Mouse (Mus musculus) thymus, postnatal 0 days (tissue): ENCODE measurements at regions not wholly inside any gene's neighbourhood (a gene's known extent, or its start where the extent isn't known, plus 50 kb on each side); places are given as distances from the start of the nearest gene placed in this dataset.
A peak's percentile ranks its signal among the peaks of the same experiment; 100 is the strongest.

Experiments used
- DNase-seq: peaks from one replicate; pipeline ENCODE4 v3.0.0-alpha.2; 2015; ENCODE audit warnings: low spot score

DNA sequence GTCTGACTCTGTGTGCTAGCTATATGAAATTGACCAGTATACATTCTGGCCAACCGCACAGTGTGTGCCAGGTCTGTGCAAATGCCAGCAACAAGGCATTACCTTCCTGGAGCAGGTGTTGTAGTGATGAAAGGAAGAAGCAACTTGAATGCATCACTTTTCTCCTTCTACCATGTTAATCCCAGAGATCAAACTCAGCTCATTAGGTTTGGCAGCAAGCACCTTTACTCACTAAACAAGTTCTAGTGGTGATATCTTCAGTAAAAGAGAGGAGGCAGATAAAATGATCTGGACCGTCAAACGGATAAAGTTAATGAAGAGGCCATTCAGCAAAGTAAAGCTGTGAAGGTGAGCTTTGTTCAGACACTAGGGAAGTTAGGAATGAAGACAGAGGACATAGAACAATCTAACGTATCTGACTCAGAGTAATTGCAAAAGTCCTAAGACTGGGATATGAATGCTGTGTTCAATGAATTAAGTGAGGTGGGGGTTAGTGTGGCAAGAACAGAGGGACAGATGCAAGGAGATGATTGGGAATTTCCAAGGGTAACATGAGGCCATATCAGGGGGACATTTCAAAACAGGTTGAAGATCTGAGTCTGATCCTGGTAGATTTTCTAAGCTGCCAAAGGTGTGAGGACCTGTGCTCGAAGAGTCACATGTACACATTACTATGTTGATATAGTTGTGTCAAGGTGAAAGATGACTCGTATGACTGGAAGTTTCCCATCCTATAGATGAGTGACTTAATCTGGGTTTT, 1478.4 kb upstream of the Slc10a2 start:
- DNase-seq = no peak

DNA sequence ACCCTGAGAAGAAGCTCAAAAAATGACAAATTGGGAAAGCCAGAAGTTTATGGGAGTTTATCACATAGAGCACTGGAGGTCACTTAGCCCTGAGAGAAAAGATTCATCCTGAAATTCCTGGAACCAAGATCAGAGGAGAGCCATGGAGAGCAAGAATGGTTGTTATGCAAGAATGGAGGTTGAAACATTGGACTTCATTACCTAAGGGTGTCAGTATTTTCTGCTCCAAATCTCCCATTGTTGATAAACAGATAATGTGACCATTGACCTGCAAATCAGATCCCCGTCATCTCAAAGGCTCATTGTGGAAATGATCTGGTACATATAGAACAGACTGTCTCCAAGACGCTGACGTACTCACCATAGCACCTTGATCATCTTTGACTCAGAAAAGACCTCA, 1477.6 kb upstream of the Slc10a2 start:
- DNase-seq = no peak

DNA sequence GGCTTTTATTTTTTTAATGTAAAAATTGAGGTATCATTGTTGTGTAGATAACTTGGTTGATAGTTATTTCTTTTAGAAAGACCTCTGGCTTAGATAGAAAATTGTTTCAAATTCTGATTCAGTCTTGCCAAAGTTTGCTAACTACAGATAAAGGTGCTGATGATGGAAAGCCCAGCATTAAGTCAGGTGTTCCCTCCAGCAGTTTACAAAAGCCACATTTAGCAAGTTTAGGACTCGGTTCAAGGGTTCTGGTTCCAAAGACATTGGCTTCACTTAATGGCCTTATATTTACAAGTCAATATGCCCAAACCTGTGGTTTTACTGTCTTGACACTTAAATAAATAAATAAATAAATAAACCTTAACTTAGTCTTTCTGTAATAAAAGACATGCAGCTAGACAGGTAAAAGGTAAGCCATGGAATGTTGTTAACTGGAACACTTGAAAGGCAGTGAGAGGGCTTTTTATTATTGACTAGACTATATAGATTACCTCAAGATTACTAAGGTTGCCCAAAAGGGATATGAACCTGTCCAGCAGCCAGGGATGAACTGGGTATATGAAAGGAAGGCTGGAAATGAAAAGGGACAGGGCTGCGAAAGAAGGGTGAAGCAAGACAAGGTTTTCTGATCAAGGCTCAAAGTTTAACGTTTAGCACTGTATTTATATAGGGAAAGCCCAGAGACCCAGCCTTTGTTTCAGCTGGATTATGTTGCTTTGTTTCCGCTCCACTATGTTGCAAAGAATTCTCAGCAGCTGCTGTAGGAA, 1472.9 kb upstream of the Slc10a2 start:
- DNase-seq = no peak

DNA sequence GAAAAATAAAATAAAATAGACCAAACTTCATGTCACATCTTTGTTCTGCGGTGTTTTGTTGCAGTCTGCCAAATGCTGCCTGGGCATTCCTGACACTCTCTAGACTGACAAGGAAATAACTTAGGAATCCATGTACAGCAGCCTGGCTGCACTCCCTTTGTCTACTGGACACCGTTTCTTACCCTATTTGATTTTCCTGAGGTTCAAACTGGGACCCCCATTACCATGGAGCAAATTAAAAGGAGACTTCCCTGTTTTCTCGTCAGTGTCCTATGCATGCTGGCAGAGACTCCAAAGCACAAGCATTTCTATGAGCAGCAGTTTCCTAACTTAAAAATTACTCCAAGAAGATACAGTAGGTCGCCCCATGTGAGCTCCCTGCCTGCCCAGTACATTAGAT, 1470.1 kb upstream of the Slc10a2 start:
- DNase-seq = no peak

DNA sequence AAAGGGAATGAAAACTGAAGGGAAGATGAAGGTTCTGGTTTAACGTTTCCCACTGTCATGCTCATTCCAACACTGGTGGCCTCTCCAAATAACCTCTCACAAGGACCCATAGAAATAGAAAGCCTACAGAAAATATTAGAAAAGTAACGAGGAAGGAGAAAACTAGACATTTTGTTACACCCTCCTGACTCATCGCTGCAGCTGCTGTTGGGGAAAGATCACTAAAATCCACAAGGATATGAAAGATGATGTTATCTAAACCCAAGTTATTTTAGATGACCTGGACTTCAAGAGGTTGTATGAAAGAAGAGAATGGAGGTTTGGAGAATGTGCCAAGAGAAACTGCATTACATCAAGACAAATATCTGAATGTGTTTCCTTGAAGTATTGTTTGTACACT, 1468.3 kb upstream of the Slc10a2 start:
- no peak for DNase-seq

DNA sequence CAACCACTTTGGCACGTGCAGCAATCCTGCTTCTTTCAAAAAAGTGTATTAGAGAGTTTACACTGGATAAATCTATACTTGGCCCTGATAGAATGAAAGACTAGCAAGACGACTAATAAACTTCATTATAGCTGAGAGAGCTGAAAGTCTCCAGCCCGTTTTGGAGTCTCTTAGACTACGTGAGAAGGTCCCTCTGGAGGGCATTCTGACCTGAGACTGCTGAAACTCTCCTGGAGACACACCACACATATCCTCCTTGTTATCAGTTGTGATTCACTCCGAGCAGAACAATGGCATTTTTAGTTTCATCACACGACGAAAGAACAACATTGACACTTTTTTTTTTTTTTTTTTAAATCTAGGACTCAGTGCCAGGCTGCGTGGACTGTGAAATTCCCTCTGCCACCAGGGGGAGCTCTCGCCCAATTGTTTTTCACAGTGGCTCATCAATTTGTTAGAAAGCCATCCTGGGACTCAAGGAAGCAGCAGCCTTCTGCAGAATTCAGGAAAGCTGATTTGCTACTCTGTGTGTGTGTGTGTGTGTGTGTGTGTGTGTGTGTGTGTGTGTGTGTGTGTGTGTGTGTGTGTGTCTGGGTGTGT, 1467.0 kb upstream of the Slc10a2 start:
- DNase-seq = peak; percentile 52

DNA sequence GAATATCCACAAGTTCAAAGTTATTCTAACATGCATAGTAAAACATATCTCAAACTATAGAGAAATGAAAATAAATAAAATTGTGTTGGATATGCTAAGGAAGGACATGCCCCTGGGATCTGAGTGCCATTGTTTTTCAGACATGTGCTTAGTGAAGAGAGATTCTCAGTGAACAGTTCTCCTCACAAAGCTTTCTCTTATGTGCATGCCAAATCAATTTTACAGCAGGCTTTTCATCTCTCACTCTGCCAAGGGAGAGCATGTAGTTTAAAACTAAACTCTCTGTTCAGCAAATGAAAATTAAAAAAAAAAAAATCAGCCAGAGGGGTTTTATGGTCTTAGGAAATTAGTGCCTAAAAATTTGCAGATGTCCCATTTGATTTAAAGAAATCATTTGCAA, 1445.8 kb upstream of the Slc10a2 start:
- DNase-seq = no peak

DNA sequence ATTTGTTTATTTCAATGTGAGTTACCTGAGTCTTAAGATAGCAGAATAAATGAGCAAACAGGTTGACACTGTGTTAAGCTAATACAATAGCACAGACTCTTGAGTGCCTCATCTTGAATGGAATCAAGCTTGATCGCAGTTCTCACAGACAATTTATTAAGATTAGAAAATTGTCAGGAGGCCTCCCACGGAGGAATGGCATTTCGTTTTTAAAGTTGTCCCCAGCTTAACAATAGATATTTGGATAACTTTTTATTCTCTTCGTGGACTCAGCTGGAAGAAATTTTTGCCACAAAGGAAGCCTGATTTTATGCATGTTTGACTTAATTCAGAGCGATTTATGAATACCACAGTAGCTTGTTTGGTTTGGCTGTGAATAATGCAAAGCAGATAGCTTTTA, 1422.0 kb upstream of the Slc10a2 start:
- DNase-seq = no peak

DNA sequence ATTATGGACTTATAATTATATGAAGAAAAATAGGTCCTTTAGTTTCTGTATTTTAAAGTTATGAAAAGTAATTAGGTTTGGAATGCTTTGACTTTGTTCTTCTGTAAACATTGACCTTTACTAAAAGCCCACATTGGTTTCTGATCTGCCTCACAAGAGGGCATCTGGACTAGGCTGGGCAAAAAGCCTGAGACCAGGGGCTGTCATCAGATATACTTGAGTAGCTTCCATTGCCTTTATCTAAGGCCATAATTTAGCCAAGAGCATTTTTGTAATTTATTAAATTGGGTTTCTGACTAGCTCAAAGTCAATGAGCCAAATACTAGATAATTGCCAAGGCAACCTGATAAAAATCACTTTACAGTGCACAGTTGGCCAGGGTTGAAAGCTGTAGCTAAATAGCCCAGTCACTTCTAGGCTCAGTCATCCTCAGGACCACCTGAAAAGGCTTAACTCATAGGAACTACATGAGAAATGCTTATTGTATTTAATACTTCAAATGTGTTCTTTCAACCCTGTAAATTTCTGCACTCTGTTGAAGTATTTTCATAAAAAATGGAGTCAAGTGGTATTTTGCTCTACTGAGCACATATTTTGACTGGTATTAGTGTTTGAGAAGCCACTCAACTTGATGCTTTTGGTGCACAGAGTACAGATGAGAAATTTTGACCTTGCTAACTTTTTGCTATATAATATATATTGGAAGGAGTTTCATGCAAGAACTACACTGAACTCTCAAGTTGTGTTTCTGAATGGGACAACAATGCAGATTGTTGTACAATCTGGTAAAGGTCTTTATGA, 1410.9 kb upstream of the Slc10a2 start:
- DNase-seq = no peak

DNA sequence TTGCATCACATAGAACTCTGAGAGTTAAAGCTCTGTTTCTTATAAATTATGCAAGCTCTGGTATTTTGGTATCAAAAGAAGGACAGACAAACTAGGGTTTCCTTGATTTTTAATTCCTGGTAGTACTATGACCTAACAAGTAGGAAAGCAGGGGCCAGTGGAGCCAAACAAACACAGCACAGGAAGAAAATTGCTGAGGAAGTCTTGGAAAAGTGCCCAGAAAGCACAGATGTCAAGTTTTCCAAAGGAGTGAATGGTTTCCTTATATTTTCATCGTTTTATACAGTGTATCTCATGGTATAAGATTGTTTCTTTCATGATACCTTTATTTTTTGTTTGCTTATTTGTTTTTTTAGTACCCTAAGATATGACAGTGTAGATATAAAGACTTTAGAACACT, 1387.3 kb upstream of the Slc10a2 start:
- no peak for DNase-seq

DNA sequence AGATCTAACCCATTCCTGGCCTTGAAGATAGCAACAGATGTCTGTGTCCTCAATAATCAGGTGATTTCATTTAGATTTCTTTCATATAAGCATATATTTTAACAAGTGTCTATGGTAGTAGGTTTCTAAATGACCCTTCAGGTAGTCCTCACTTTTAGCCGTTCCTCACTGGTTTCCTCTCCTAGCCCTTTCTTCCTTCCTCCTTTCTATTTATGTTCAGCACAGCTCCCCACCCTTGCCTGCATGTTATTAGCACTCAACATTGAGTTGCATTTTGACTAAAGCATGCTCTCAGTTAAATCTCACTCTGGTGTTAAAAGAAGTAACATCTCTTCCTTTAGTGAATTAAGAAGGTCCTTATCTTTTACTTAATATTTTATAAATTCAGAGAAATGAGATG, 1376.8 kb upstream of the Slc10a2 start:
- no peak for DNase-seq

DNA sequence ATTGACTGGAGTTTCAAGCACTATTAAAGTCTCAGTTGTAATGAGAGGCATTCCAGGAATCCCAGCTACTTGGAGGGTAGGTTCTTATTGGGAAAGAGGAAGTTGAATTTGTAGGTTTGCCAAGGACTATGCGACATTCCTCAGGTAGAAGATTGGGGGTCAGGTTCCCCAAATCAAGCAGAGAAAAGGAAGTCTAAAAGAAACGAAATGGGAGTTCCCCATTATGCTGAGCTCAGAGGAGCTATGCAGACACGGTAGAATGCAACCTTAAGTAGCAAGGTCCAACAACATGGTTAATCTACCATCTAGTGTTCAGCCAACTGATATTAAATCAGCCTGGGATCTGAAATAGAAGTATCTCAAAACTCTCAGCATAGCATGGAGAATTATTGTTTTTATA, 1365.9 kb upstream of the Slc10a2 start:
- no peak for DNase-seq

DNA sequence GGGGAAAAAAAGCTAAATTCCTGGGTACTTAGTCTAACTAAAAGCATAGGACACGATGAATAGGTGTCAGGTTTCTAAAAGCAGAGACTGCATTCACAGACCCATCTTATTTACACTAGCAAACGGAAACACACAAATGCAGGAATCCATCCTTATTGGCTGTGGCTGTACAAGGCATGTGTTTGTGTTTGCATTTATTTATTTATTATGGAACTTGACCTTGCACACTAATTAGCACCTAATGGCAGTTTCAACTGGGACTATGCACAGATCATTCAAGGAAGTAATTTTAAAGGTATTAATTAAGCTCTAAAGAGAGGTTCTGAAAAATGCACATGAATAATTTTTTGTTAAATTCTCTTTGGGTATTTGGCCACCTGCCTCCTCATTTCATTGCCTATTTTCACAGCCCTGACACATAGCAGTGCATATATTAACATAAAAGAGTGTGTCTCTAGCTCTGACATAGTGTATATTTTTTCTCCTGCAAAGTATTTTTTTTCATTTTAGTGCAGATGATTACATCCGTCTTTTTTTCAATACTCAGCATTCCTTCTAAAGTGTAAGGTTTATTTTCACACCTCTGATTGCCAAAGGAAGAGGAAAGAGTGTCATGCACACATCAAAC, 1351.5 kb upstream of the Slc10a2 start:
- no peak for DNase-seq

DNA sequence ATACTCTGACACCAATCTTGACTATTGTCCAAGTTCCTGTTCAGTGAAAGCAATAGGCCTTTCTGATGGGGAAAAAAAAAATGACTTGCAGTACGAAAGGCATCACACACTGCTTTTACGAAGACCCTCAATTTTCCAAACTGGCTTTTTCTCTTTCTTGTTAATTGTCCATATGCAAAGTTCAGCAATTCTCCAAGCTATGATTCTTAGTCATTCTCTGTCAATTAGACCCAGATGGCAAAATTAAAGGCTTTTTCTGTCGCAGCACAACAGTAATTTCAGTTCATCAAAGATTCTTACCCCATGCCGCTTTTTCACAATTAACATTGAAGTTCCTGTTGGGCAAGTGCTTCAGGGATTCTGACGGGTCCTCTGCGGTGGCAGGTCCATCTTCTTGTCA, 1343.2 kb upstream of the Slc10a2 start:
- no peak for DNase-seq

DNA sequence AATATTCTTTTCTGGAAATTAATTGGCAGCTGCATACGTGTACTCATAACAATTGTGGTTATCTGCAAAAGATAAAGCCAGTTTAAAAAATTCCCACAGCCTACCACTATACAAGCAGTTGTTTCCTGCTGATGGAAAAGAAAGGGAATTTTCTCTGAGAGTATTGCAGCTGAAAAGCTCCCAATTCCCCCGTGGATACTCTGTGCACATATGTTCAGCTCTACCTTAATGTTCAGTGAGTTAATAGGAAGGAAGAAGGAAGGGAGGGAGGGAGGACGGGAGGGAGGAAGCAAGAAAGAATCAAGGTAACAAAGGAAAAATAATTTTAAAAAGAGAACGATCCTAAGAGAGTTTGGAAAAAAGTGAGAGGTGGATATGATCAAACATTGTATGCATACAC, 1333.9 kb upstream of the Slc10a2 start:
- DNase-seq = no peak
